17 mouse cellular contexts compared by ENCODE assay signal in the genomic region with DNA sequence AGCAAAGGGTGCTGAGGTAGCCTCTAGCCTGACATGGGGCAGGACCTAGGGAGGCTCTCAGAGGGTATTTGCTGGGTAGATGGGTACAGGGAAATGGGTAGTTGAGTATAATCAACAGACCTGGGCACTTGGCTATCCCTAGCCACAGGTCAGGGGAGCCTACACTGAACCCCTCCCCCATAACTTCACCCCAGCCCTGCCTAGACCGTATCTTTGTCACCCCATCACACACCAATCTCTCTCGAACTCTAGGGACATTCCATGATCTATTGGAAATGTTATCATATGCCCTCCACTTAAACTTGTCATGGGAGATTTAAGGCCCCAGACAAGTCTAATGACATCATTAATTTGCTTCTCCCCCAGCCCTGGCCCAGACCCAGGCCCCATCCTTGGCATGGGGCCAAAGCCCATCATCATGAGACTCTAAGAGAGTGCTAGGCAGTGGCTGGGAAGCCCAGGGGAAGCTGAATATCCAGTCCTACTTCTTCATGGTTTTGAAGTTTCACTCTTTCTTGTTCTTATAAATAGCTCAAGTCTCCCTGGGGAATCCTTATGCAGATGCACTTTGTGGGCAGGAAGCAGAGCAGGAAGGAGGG.
A peak's percentile ranks its signal among the peaks of the same experiment; 100 is the strongest.
DNase-seq lines count a peak whose midpoint lies in the region; ATAC-seq and TF ChIP-seq lines count a peak whose summit lies in the region.
"Had no signal": no experiment of that assay in that cellular context is flagged by ENCODE, and none has a peak within 500 bp of the region (broad histone marks: within the 10 kb centered on the region; RNA-seq: fewer than 3 reads in every experiment).

No protein-coding gene starts in this region.

- H3K4me3 ChIP-seq in embryonic facial prominence, embryonic 14.5 days (ENCODE audit: low read depth, low read length) = no peak overlapping the region
- no peak overlapping the region for H3K4me3 ChIP-seq in embryonic facial prominence, embryonic 10.5 days
- H3K4me3 ChIP-seq in kidney, embryonic 14.5 days (ENCODE audit: low read length) = no peak overlapping the region
- H3K4me3 ChIP-seq in lung, postnatal 0 days (ENCODE audit: low read depth, low read length) = no peak overlapping the region
- H3K4me3 ChIP-seq: forebrain, embryonic 15.5 days; layer of hippocampus, adult 2 months; left cerebral cortex, adult 2 months; midbrain, embryonic 15.5 days had no signal

- H3K4me1 ChIP-seq in embryonic facial prominence, embryonic 14.5 days (ENCODE audit: control insufficient read depth, insufficient read depth, low read length) = no peaks in the 10 kb centered on the region
- H3K4me1 ChIP-seq in embryonic facial prominence, embryonic 10.5 days = peaks cover 11% of the 10 kb centered on the region
- H3K4me1 ChIP-seq in kidney, embryonic 14.5 days (ENCODE audit: control insufficient read depth, insufficient read depth, low read length) = peaks cover 6% of the 10 kb centered on the region; the same call in 1 of the 2 replicates
- 0 out of 2 replicates have a peak, but pooled peaks cover 3% of the 10 kb centered on the region for H3K4me1 ChIP-seq in lung, postnatal 0 days (ENCODE audit: insufficient read depth, low read depth, low read length)
- H3K4me1 ChIP-seq: forebrain, embryonic 15.5 days had no signal

- no peaks in the 10 kb centered on the region for H3K9me3 ChIP-seq in embryonic facial prominence, embryonic 14.5 days (ENCODE audit: control insufficient read depth, low read length)
- H3K9me3 ChIP-seq in embryonic facial prominence, embryonic 10.5 days = no peaks in the 10 kb centered on the region
- H3K9me3 ChIP-seq in kidney, embryonic 14.5 days (ENCODE audit: control insufficient read depth, low read length) = no peaks in the 10 kb centered on the region
- H3K9me3 ChIP-seq in lung, postnatal 0 days (ENCODE audit: low read length) = no peaks in the 10 kb centered on the region
- H3K9me3 ChIP-seq: forebrain, embryonic 15.5 days; midbrain, embryonic 15.5 days had no signal

- no peak overlapping the region for H3K9ac ChIP-seq in embryonic facial prominence, embryonic 14.5 days (ENCODE audit: low read depth, low read length)
- H3K9ac ChIP-seq in kidney, embryonic 14.5 days (ENCODE audit: low read depth, low read length) = no peak overlapping the region
- no peak overlapping the region for H3K9ac ChIP-seq in lung, postnatal 0 days (replicated peaks; ENCODE audit: low read depth)
- H3K9ac ChIP-seq: forebrain, embryonic 15.5 days; midbrain, embryonic 15.5 days had no signal

- ATAC-seq in embryonic facial prominence, embryonic 14.5 days (ENCODE audit: low read depth) = peak; percentile 46; the same call in 1 of the 2 replicates
- ATAC-seq in kidney, embryonic 14.5 days (ENCODE audit: low FRiP score, low TSS enrichment) = peak; percentile 26; the same call in 1 of the 2 replicates
- ATAC-seq in lung, postnatal 0 days = no peak; the same call in 1 of the 2 replicates
- ATAC-seq: forebrain, embryonic 15.5 days; midbrain, embryonic 15.5 days had no signal

- DNase-seq in embryonic facial prominence, embryonic 14.5 days (ENCODE audit: low spot score) = no peak
- no peak for DNase-seq in embryonic facial prominence, embryonic 10.5 days (ENCODE audit: low spot score)
- DNase-seq in kidney, adult 9 months = no peak
- peak; percentile 51 for DNase-seq in lung, postnatal 10 days
- no peak for DNase-seq in lung, postnatal 0 days (ENCODE audit: low spot score)
- DNase-seq in NIH3T3 (ENCODE audit: low read depth) = peak; percentile 43
- DNase-seq in cerebellum, postnatal 25 days = no peak
- DNase-seq: adrenal gland, postnatal 25 days; cerebellum, adult 8-10 months; kidney, adult 18-20 months; lung, postnatal 14 days; thymus, postnatal 36 days had no signal

- no peak overlapping the region for H3K27ac ChIP-seq in embryonic facial prominence, embryonic 14.5 days (replicated peaks; ENCODE audit: low read depth, low read length)
- H3K27ac ChIP-seq in embryonic facial prominence, embryonic 10.5 days (replicated peaks) = no peak overlapping the region
- no peak overlapping the region for H3K27ac ChIP-seq in kidney, embryonic 14.5 days (ENCODE audit: low read depth, low read length)
- H3K27ac ChIP-seq in lung, postnatal 0 days (ENCODE audit: low read length) = no peak overlapping the region
- H3K27ac ChIP-seq: forebrain, embryonic 15.5 days; layer of hippocampus, adult 2 months; left cerebral cortex, adult 2 months; midbrain, embryonic 15.5 days had no signal

- H3K27me3 ChIP-seq in embryonic facial prominence, embryonic 14.5 days (replicated peaks; ENCODE audit: control insufficient read depth, insufficient read depth, low read length) = no peaks in the 10 kb centered on the region
- H3K27me3 ChIP-seq in embryonic facial prominence, embryonic 10.5 days (replicated peaks; ENCODE audit: low read depth, poor library complexity, severe bottlenecking) = no peaks in the 10 kb centered on the region
- H3K27me3 ChIP-seq in kidney, embryonic 14.5 days (ENCODE audit: control insufficient read depth, insufficient read depth, low read length) = no peaks in the 10 kb centered on the region
- H3K27me3 ChIP-seq in lung, postnatal 0 days (replicated peaks; ENCODE audit: insufficient read depth, low read length) = no peaks in the 10 kb centered on the region
- H3K27me3 ChIP-seq: forebrain, embryonic 15.5 days; midbrain, embryonic 15.5 days had no signal

- no peaks in the 10 kb centered on the region; the same call in 1 of the 2 replicates for H3K36me3 ChIP-seq in embryonic facial prominence, embryonic 14.5 days (ENCODE audit: control insufficient read depth, insufficient read depth, low read length)
- no peaks in the 10 kb centered on the region for H3K36me3 ChIP-seq in embryonic facial prominence, embryonic 10.5 days (replicated peaks)
- no peaks in the 10 kb centered on the region for H3K36me3 ChIP-seq in kidney, embryonic 14.5 days (ENCODE audit: control insufficient read depth, insufficient read depth, low read length)
- H3K36me3 ChIP-seq in lung, postnatal 0 days (ENCODE audit: insufficient read depth, low read length) = no peaks in the 10 kb centered on the region
- H3K36me3 ChIP-seq: forebrain, embryonic 15.5 days; midbrain, embryonic 15.5 days had no signal

- 69% methylated on average over 2 of the region's 2 CpGs for WGBS in embryonic facial prominence, embryonic 14.5 days
- 83% methylated on average over 2 of the region's 2 CpGs for WGBS in embryonic facial prominence, embryonic 10.5 days
- 31% methylated on average over 2 of the region's 2 CpGs for WGBS in kidney, embryonic 14.5 days
- WGBS in lung, postnatal 0 days = 59% methylated on average over 2 of the region's 2 CpGs

- no peak overlapping the region for H3K4me2 ChIP-seq in embryonic facial prominence, embryonic 14.5 days (ENCODE audit: low read depth, low read length)
- H3K4me2 ChIP-seq in kidney, embryonic 14.5 days (replicated peaks; ENCODE audit: low read depth, low read length) = no peak overlapping the region
- no peak overlapping the region for H3K4me2 ChIP-seq in lung, postnatal 0 days (replicated peaks; ENCODE audit: low read depth, low read length)
- H3K4me2 ChIP-seq: forebrain, embryonic 15.5 days; midbrain, embryonic 15.5 days had no signal

- no peak for TF ChIP-seq CTCF in lung, postnatal 0 days (IDR thresholded peaks at IDR 0.05)

- no peak for TF ChIP-seq EP300 in lung, postnatal 0 days (IDR thresholded peaks at IDR 0.05)

Comparison
In these comparisons a context has a peak if more than half of its experiments do, and no peak if none do; other contexts are left out.
1. DNase-seq: peak in lung, postnatal 10 days (single experiment) and NIH3T3 (single experiment); none in embryonic facial prominence, embryonic 14.5 days (single experiment), embryonic facial prominence, embryonic 10.5 days (single experiment), kidney, adult 9 months (single experiment), lung, postnatal 0 days (single experiment) and cerebellum, postnatal 25 days (0 of 2).